Mouse (Mus musculus) spleen, adult 2 months (tissue): ENCODE measurements around the gene Srpk1.

Source experiments
- CTCF ChIP-seq: fragments of 200-500 bp; IDR thresholded peaks from 2 replicates; pipeline ENCODE4 v1.5.1; 2011; ENCODE audit warnings: mild to moderate bottlenecking, inconsistent platforms; ENCODE audit not compliant: insufficient read depth, insufficient read length, insufficient replicate concordance; ENCODE audit errors: extremely low read depth
- POLR2A ChIP-seq: fragments of 200-500 bp; IDR thresholded peaks from 2 replicates; pipeline ENCODE4 v1.6.1; 2011; ENCODE audit warnings: low read depth, low read length, inconsistent platforms

- TF ChIP-seq CTCF (no peak), POLR2A (no peak)
These were observed 869 bp downstream of the Srpk1 start for GRCm38 (mm10) chr17:28621381-28622299.
